Mouse (Mus musculus): Measurements from ENCODE around the gene Rbm20. TPM values are rescaled to one million over a fixed set of nuclear protein-coding genes. Genes with fewer than 3 reads are reported as not detected.

The Rbm20 gene
- polyA plus RNA-seq, 1 experiment from 2014 or later: 51.8 TPM

DNA sequence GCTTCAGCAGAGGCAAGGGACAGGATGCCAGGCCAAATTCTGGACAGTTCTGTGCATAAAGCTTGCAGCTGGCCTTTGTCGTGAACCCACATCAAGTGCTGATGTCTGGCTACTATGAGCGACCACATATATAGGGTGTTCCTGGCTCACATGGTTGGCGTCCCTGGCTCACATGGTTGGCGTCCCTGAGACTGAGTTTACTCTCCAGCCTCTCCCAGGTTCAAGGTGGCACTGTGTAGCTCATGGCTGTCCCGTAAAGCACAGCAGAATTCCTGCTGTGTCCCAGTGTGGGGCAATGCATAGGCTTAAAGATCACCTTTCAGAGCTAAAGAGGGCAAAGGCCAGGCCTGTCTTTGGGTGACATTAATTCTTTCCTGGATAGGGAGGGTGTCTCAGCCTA is 78.2 kb downstream of the Rbm20 start:
- peak overlapping the region; percentile 82; the same call in 1 of the 2 replicates for H3K27ac ChIP-seq (ENCODE audit: poor library complexity, severe bottlenecking)
- peaks cover 54% of the 10 kb centered on the region for H3K4me1 ChIP-seq (replicated peaks)
- ATAC-seq (ENCODE audit: insufficient number of reproducible peaks, low FRiP score): no peak
- no peak overlapping the region for H3K4me3 ChIP-seq
- H3K36me3 ChIP-seq: 0 out of 2 replicates have a peak, but pooled peaks cover 3% of the 10 kb centered on the region
- no peak overlapping the region for H3K9ac ChIP-seq
- no peak overlapping the region for H3K4me2 ChIP-seq
- no peaks in the 10 kb centered on the region for H3K9me3 ChIP-seq (replicated peaks)
- WGBS: 72% methylated on average over 5 of the region's 5 CpGs
- H3K27me3 ChIP-seq (replicated peaks): no peaks in the 10 kb centered on the region

DNA sequence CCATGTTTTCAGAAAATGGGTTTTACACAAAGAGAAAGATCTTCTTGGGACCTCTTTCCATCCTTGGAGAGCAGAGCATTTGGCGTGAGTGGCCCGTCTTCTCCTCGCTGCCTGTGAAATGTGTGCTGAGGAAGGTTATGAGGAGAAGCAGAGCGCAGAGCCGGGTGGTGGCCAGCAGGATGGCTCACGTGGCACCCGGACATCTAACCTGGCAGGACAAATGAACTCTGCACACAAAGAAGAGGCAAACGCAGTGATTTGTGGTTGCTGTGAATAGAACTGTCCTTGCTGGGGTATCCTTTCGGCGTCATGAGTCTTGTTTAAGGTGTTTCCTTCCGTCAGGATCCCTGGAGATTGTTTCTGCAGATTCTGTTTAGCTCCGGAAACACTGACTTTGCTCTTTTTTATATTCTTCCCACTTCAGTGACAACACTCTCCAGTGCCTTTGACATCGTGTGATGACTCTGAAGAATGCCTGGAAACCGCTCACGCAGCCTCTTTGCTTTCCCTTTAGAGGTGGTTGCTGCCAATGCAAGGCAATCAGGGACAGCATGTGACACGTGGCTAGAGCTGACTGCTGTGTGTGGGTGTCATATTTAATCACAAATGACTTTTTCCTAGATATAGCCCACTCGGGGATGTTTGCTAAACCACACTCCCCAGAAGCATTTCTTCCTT is 80.5 kb downstream of the Rbm20 start:
- no peaks in the 10 kb centered on the region for H3K9me3 ChIP-seq (replicated peaks)
- WGBS: 73% methylated on average over 17 of the region's 17 CpGs
- H3K4me2 ChIP-seq: no peak overlapping the region
- no peaks in the 10 kb centered on the region for H3K27me3 ChIP-seq (replicated peaks)
- no peak for ATAC-seq (ENCODE audit: insufficient number of reproducible peaks, low FRiP score)
- H3K4me3 ChIP-seq: no peak overlapping the region
- no peak overlapping the region for H3K27ac ChIP-seq (ENCODE audit: poor library complexity, severe bottlenecking)
- 0 out of 2 replicates have a peak, but pooled peaks cover 3% of the 10 kb centered on the region for H3K36me3 ChIP-seq
- peaks cover 52% of the 10 kb centered on the region for H3K4me1 ChIP-seq (replicated peaks)
- no peak overlapping the region for H3K9ac ChIP-seq

- Histone ChIP-seq H3K4me1 (replicated peaks) (peaks cover 41% of the 10 kb centered on the region), H3K9ac (no peak overlapping the region)
- WGBS: 74% methylated on average over 2 of the region's 2 CpGs
Observed at GRCm38 (mm10) chr19:53758881-53759418, 81.8 kb downstream of the Rbm20 start.

DNA sequence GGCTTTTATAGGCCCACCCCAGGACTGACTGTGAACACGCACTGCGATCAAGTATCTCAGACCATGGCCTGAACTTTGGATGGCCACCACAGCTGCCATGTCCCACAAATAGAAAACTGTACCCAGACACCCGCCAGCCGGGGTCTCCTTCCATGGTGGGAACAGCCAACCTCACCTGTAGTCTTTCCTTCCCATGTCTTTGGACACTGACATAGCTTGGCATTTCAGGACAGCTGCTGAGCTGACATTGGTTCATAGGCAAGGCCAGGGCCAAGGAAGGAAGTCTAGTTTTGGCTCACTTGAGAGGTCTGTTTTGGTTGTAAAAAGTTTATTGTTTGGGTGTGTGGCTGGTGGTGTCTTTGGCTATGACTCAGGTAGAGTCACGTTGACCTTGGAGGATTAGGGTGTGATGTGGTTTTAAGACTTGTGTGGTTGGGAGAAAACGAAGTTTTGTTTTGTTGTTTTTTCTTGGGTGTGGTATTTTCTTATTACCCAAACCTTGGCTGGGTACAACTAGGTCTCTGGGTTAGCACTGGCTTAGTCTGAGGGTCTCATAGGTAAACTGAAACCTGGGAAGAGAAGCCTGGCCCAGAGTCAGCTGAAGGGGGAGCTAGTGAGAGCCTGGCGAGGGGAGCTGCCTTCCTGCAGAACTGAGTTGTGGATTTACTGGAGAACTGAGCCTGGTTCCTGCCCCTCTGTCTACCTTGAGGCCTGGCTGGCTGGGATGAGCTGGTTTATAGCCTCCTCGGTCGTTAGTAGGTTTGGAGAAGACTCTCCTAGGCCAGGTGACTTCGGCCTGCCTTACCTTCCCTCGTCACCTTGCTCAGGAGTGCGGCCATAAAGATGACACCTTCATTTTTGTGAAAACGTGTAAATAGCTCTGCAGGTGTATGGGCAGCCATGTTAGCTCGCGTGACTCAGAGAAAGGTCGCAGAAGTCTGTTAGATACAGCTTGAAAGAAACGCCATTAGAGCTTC is 83.3 kb downstream of the Rbm20 start:
- Histone ChIP-seq H3K27me3 (replicated peaks) (no peaks in the 10 kb centered on the region), H3K4me2 (no peak overlapping the region), H3K36me3 (peaks cover 10% of the 10 kb centered on the region; the same call in 1 of the 2 replicates), H3K9me3 (replicated peaks) (no peaks in the 10 kb centered on the region), H3K27ac (ENCODE audit: poor library complexity, severe bottlenecking) (peak overlapping the region; percentile 33; the same call in 1 of the 2 replicates), H3K4me1 (replicated peaks) (peaks cover 27% of the 10 kb centered on the region), H3K4me3 (no peak overlapping the region), H3K9ac (no peak overlapping the region)
- ATAC-seq (ENCODE audit: insufficient number of reproducible peaks, low FRiP score): no peak
- WGBS: 83% methylated on average over 17 of the region's 17 CpGs

More at GRCm38 (mm10) chr19:53758881-53759418, 81.8 kb downstream of the Rbm20 start:
- Histone ChIP-seq H3K27me3 (replicated peaks) (no peaks in the 10 kb centered on the region), H3K27ac (ENCODE audit: poor library complexity, severe bottlenecking) (no peak overlapping the region), H3K36me3 (0 out of 2 replicates have a peak, but pooled peaks cover 3% of the 10 kb centered on the region), H3K9me3 (replicated peaks) (no peaks in the 10 kb centered on the region), H3K4me2 (no peak overlapping the region), H3K4me3 (no peak overlapping the region)
- ATAC-seq (ENCODE audit: insufficient number of reproducible peaks, low FRiP score): no peak

GRCm38 (mm10) chr19:53762749-53763438 is 85.8 kb downstream of the Rbm20 start:
- Histone ChIP-seq H3K4me2 (no peak overlapping the region), H3K4me3 (no peak overlapping the region), H3K27me3 (replicated peaks) (no peaks in the 10 kb centered on the region), H3K27ac (ENCODE audit: poor library complexity, severe bottlenecking) (no peak overlapping the region), H3K4me1 (replicated peaks) (peaks cover 16% of the 10 kb centered on the region), H3K9ac (no peak overlapping the region), H3K36me3 (peaks cover 6% of the 10 kb centered on the region; the same call in 1 of the 2 replicates), H3K9me3 (replicated peaks) (no peaks in the 10 kb centered on the region)
- no peak for ATAC-seq (ENCODE audit: insufficient number of reproducible peaks, low FRiP score)
- WGBS: 69% methylated on average over 8 of the region's 8 CpGs

GRCm38 (mm10) chr19:53764688-53765478 is 87.8 kb downstream of the Rbm20 start:
- Histone ChIP-seq H3K27me3 (replicated peaks) (no peaks in the 10 kb centered on the region), H3K36me3 (peaks cover 6% of the 10 kb centered on the region; the same call in 1 of the 2 replicates), H3K4me2 (no peak overlapping the region), H3K9me3 (replicated peaks) (no peaks in the 10 kb centered on the region), H3K4me1 (replicated peaks) (peaks cover 27% of the 10 kb centered on the region), H3K9ac (no peak overlapping the region), H3K4me3 (no peak overlapping the region), H3K27ac (ENCODE audit: poor library complexity, severe bottlenecking) (no peak overlapping the region)
- ATAC-seq (ENCODE audit: insufficient number of reproducible peaks, low FRiP score): no peak
- WGBS: 82% methylated on average over 7 of the region's 7 CpGs

GRCm38 (mm10) chr19:53768478-53768877 is 91.4 kb downstream of the Rbm20 start:
- Histone ChIP-seq H3K4me3 (no peak overlapping the region), H3K27ac (ENCODE audit: poor library complexity, severe bottlenecking) (peak overlapping the region; percentile 40; the same call in 1 of the 2 replicates), H3K27me3 (replicated peaks) (no peaks in the 10 kb centered on the region), H3K36me3 (peaks cover 6% of the 10 kb centered on the region; the same call in 1 of the 2 replicates), H3K4me2 (no peak overlapping the region), H3K9me3 (replicated peaks) (no peaks in the 10 kb centered on the region), H3K9ac (no peak overlapping the region), H3K4me1 (replicated peaks) (peaks cover 34% of the 10 kb centered on the region)
- ATAC-seq (ENCODE audit: insufficient number of reproducible peaks, low FRiP score): no peak
- 33% methylated on average over 3 of the region's 3 CpGs for WGBS

- no peak overlapping the region for H3K4me3 ChIP-seq
- no peaks in the 10 kb centered on the region for H3K27me3 ChIP-seq (replicated peaks)
- peaks cover 7% of the 10 kb centered on the region; the same call in 1 of the 2 replicates for H3K36me3 ChIP-seq
- H3K4me2 ChIP-seq: no peak overlapping the region
- no peak overlapping the region for H3K9ac ChIP-seq
- peak; percentile 55; the same call in 1 of the 2 replicates for ATAC-seq (ENCODE audit: insufficient number of reproducible peaks, low FRiP score)
- H3K9me3 ChIP-seq (replicated peaks): 0 out of 2 replicates have a peak, but pooled peaks cover 4% of the 10 kb centered on the region
- no peak overlapping the region for H3K27ac ChIP-seq (ENCODE audit: poor library complexity, severe bottlenecking)
- 49% methylated on average over 11 of the region's 11 CpGs for WGBS
- peaks cover 43% of the 10 kb centered on the region for H3K4me1 ChIP-seq (replicated peaks)
Observed at GRCm38 (mm10) chr19:53773937-53774640, 97.0 kb downstream of the Rbm20 start.

GRCm38 (mm10) chr19:53774641-53775350 is 97.7 kb downstream of the Rbm20 start:
- Histone ChIP-seq H3K4me1 (replicated peaks) (peaks cover 50% of the 10 kb centered on the region), H3K27ac (ENCODE audit: poor library complexity, severe bottlenecking) (0 out of 2 replicates have a peak overlapping the region, but pooled peaks have one; percentile 4), H3K36me3 (peaks cover 7% of the 10 kb centered on the region; the same call in 1 of the 2 replicates), H3K4me3 (no peak overlapping the region), H3K9me3 (replicated peaks) (0 out of 2 replicates have a peak, but pooled peaks cover 4% of the 10 kb centered on the region), H3K4me2 (no peak overlapping the region), H3K9ac (no peak overlapping the region), H3K27me3 (replicated peaks) (no peaks in the 10 kb centered on the region)
- 46% methylated on average over 7 of the region's 7 CpGs for WGBS
- ATAC-seq (ENCODE audit: insufficient number of reproducible peaks, low FRiP score): no peak
